Mouse (Mus musculus): ENCODE data around the gene Gm42372. TPM values are rescaled to one million over a fixed set of nuclear protein-coding genes. Genes with fewer than 3 reads are reported as not detected.

Gene Gm42372
- polyA plus RNA-seq (2015; fragmentation: Nextera tagmentation; extraction: Ambion mirVana) = 0.10 and 0.11 TPM in 2 replicates

GRCm38 (mm10) chr7:16982859-16983568, at the start of gene Gm42372:
Gene Gm42372, plus strand, starts transcription at chr7:16983086.

GRCm38 (mm10) chr7:16944061-16944807, 38.7 kb upstream of the Gm42372 start, which contains the start of gene Pnmal2:
Gene Pnmal2, plus strand, starts transcription at chr7:16944682.

GRCm38 (mm10) chr7:16959539-16960187, 23.2 kb upstream of the Gm42372 start, which contains the start of gene Pnmal1:
Gene Pnmal1, plus strand, starts transcription at chr7:16959679.

DNA sequence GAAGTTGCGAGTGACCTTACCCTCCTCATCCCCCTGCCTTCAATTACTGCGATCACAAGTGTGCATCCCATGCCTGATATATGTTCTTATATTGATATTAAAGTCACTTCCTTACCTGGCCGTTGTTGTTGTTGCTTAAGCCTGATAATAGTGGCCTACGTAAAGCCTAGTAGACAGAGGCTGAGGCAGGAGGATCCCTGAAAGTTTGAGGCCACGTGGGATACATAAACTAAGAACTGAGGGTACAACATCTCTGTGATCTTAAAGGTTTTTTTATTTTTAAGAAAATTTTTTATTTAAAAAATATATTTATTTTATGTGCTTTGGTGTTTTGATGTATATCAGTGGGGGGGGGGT, 9.5 kb downstream of the Gm42372 start, which contains the start of gene Ccdc8:
Ccdc8 (plus strand) TSS at position 258 of the 357 bp plus-strand sequence.

GRCm38 (mm10) chr7:17027588-17028343, 44.9 kb downstream of the Gm42372 start, which contains the start of gene Ppp5c:
Gene Ppp5c, minus strand, starts transcription at chr7:17027924.

Other genes starting within 250 kb of the Gm42372 start
- gene Ap2s1, start 244.7 kb upstream of the Gm42372 start, polyA plus RNA-seq (2015; fragmentation: Nextera tagmentation; extraction: Ambion mirVana) = 268 and 270 TPM in 2 replicates
- gene Slc1a5, start 201.7 kb upstream of the Gm42372 start, polyA plus RNA-seq (2015; fragmentation: Nextera tagmentation; extraction: Ambion mirVana) = 107 and 108 TPM in 2 replicates
- gene Strn4, start 167.2 kb upstream of the Gm42372 start, polyA plus RNA-seq (2015; fragmentation: Nextera tagmentation; extraction: Ambion mirVana) = 35.2 and 37.1 TPM in 2 replicates
- gene Fkrp, start 166.4 kb upstream of the Gm42372 start, polyA plus RNA-seq (2015; fragmentation: Nextera tagmentation; extraction: Ambion mirVana) = 11.2 and 11.7 TPM in 2 replicates
- 10.8 and 13.8 TPM in 2 replicates for gene Prkd2, start 140.2 kb upstream of the Gm42372 start, polyA plus RNA-seq (2015; fragmentation: Nextera tagmentation; extraction: Ambion mirVana)
- gene Dact3, start 107.8 kb upstream of the Gm42372 start, polyA plus RNA-seq (2015; fragmentation: Nextera tagmentation; extraction: Ambion mirVana) = 1.8 and 1.9 TPM in 2 replicates
- gene Gng8, start 91.3 kb upstream of the Gm42372 start, polyA plus RNA-seq (2015; fragmentation: Nextera tagmentation; extraction: Ambion mirVana) = 2.7 and 2.9 TPM in 2 replicates
- 1.0 and 1.3 TPM in 2 replicates for gene Ptgir, start 76.6 kb upstream of the Gm42372 start, polyA plus RNA-seq (2015; fragmentation: Nextera tagmentation; extraction: Ambion mirVana)
- gene Calm3, start 59.0 kb upstream of the Gm42372 start, polyA plus RNA-seq (2015; fragmentation: Nextera tagmentation; extraction: Ambion mirVana) = 149 and 159 TPM in 2 replicates
- 0.47 and 0.84 TPM in 2 replicates for gene Pnmal2, start 38.4 kb upstream of the Gm42372 start, polyA plus RNA-seq (2015; fragmentation: Nextera tagmentation; extraction: Ambion mirVana)
- 0.02 TPM in 1 of 2 replicates, not detected in the other for gene Pnmal1, start 23.4 kb upstream of the Gm42372 start, polyA plus RNA-seq (2015; fragmentation: Nextera tagmentation; extraction: Ambion mirVana)
- gene Ccdc8, start 9.6 kb downstream of the Gm42372 start, polyA plus RNA-seq (2015; fragmentation: Nextera tagmentation; extraction: Ambion mirVana) = 3.1 and 4.0 TPM in 2 replicates
- gene Ppp5c, start 44.8 kb downstream of the Gm42372 start, polyA plus RNA-seq (2015; fragmentation: Nextera tagmentation; extraction: Ambion mirVana) = 43.1 and 46.0 TPM in 2 replicates
- 8.1 and 9.9 TPM in 2 replicates for gene Hif3a, start 79.3 kb downstream of the Gm42372 start, polyA plus RNA-seq (2015; fragmentation: Nextera tagmentation; extraction: Ambion mirVana)
- 0.23 and 0.24 TPM in 2 replicates for gene Psg16, start 91.0 kb downstream of the Gm42372 start, polyA plus RNA-seq (2015; fragmentation: Nextera tagmentation; extraction: Ambion mirVana)
- not detected in 2 replicates for gene Ceacam3, start 167.2 kb downstream of the Gm42372 start, polyA plus RNA-seq (2015; fragmentation: Nextera tagmentation; extraction: Ambion mirVana)
- gene Psg29, start 220.4 kb downstream of the Gm42372 start, polyA plus RNA-seq (2015; fragmentation: Nextera tagmentation; extraction: Ambion mirVana) = not detected in 2 replicates

All from spleen, postnatal 0 days (tissue).